Mouse (Mus musculus) CH12.LX (cell line): Measurements from ENCODE around the gene Robo1. TPM values are rescaled to one million over a fixed set of nuclear protein-coding genes. Genes with fewer than 3 reads are reported as not detected.

Experiments used
- DNase-seq: peaks from one replicate; pipeline ENCODE4 v3.0.0-alpha.2; 2013; ENCODE audit errors: extremely low read depth
- H3K27ac ChIP-seq: 2 replicates; pipeline ENCODE4 v1.5.1; 2012; ENCODE audit warnings: low read depth, mild to moderate bottlenecking, control low read depth, moderate library complexity; ENCODE audit not compliant: insufficient read depth
- H3K27me3 ChIP-seq: replicated peaks from 2 replicates; pipeline ENCODE3; 2012; ENCODE audit warnings: inconsistent platforms
- H3K36me3 ChIP-seq, 2 experiments: replicated peaks in 1 of 2; 2 replicates each; pipeline versions ENCODE3 to v1.6.1; 2012; ENCODE audit warnings: inconsistent platforms in 1 of 2, low read length in 1 of 2, mild to moderate bottlenecking in 1 of 2, mixed read lengths in 1 of 2, moderate library complexity in 1 of 2; ENCODE audit not compliant: control insufficient read depth in 1 of 2, insufficient read depth in 1 of 2
- H3K4me1 ChIP-seq, 2 experiments: 2 replicates each; pipeline ENCODE4 v1.6.1; 2012; ENCODE audit warnings: inconsistent platforms in 1 of 2, moderate library complexity in 1 of 2; ENCODE audit not compliant: insufficient read depth in 2 of 2, control insufficient read depth in 1 of 2
- H3K4me2 ChIP-seq: 2 replicates; pipeline ENCODE4 v1.6.1; 2012; ENCODE audit warnings: low read depth, mild to moderate bottlenecking, control low read depth; ENCODE audit not compliant: poor library complexity, insufficient read depth, severe bottlenecking
- H3K4me3 ChIP-seq, 3 experiments: fragments of 150-350 bp in 1 of 3; sonication (generic) in 1 of 3; replicated peaks in 1 of 3; 2 replicates each; pipeline versions ENCODE3 to v1.5.1; 2011 to 2012; ENCODE audit warnings: low read depth in 2 of 3, low read length in 2 of 3, mild to moderate bottlenecking in 2 of 3, moderate library complexity in 2 of 3, control low read depth in 1 of 3, improper control_type of control experiment in 1 of 3, inconsistent platforms in 1 of 3, mixed read lengths in 1 of 3; ENCODE audit not compliant: poor library complexity in 1 of 3
- H3K79me2 ChIP-seq: replicated peaks from 2 replicates; pipeline ENCODE4 v1.6.1; 2012; ENCODE audit warnings: mild to moderate bottlenecking, moderate library complexity; ENCODE audit not compliant: control insufficient read depth, poor library complexity, insufficient read depth, severe bottlenecking; ENCODE audit errors: extremely low read depth
- H3K9ac ChIP-seq: 2 replicates; pipeline ENCODE4 v1.6.1; 2012; ENCODE audit warnings: low read depth, mild to moderate bottlenecking, control low read depth, moderate library complexity; ENCODE audit not compliant: insufficient read depth
- H3K9me3 ChIP-seq: replicated peaks from 2 replicates; pipeline ENCODE3; 2012; ENCODE audit warnings: low read length, inconsistent platforms, mixed read lengths
- BHLHE40 ChIP-seq: IDR thresholded peaks from 2 replicates; pipeline ENCODE4 v1.6.1; 2011; ENCODE audit warnings: mild to moderate bottlenecking, low read depth, low read length, improper control_type of control experiment
- CHD1 ChIP-seq: IDR thresholded peaks from 2 replicates; pipeline ENCODE4 v1.6.1; 2012; ENCODE audit warnings: low read depth, low read length, improper control_type of control experiment, inconsistent platforms
- EP300 ChIP-seq: IDR thresholded peaks from 2 replicates; pipeline ENCODE4 v1.6.1; 2011; ENCODE audit warnings: low read length, improper control_type of control experiment
- ETS1 ChIP-seq: conservative IDR thresholded peaks from 2 replicates; pipeline ENCODE4 v1.6.1; 2012; ENCODE audit warnings: low read depth, mild to moderate bottlenecking, inconsistent platforms, low read length, improper control_type of control experiment, moderate library complexity
- IRF4 ChIP-seq: IDR thresholded peaks from 2 replicates; pipeline ENCODE4 v1.6.1; 2014; ENCODE audit warnings: low read depth, mild to moderate bottlenecking, inconsistent platforms, low read length, improper control_type of control experiment
- KAT2A ChIP-seq: IDR thresholded peaks from 2 replicates; pipeline ENCODE4 v1.6.1; 2012; ENCODE audit warnings: low read length, improper control_type of control experiment, inconsistent platforms; ENCODE audit not compliant: insufficient replicate concordance
- MAFK ChIP-seq: IDR thresholded peaks from 2 replicates; pipeline ENCODE4 v1.6.1; 2011; ENCODE audit warnings: low read length, improper control_type of control experiment; ENCODE audit not compliant: insufficient replicate concordance
- MAX ChIP-seq: IDR thresholded peaks from 2 replicates; pipeline ENCODE4 v1.6.1; 2011; ENCODE audit warnings: low read length, improper control_type of control experiment
- MEF2A ChIP-seq: IDR thresholded peaks from 2 replicates; pipeline ENCODE4 v1.6.1; 2014; ENCODE audit warnings: low read depth, mild to moderate bottlenecking, inconsistent platforms, low read length, improper control_type of control experiment, borderline replicate concordance
- MYC ChIP-seq: IDR thresholded peaks from 2 replicates; pipeline ENCODE4 v1.6.1; 2011; ENCODE audit warnings: low read depth, mild to moderate bottlenecking, improper control_type of control experiment, low read length
- NELFE ChIP-seq: IDR thresholded peaks from 2 replicates; pipeline ENCODE4 v1.6.1; 2011; ENCODE audit warnings: low read depth, low read length, improper control_type of control experiment
- NRF1 ChIP-seq: IDR thresholded peaks from 2 replicates; pipeline ENCODE4 v1.6.1; 2014; ENCODE audit warnings: low read depth, mild to moderate bottlenecking, inconsistent platforms, low read length, improper control_type of control experiment, moderate library complexity
- PAX5 ChIP-seq: IDR thresholded peaks from 2 replicates; pipeline ENCODE4 v1.6.1; 2012; ENCODE audit warnings: low read length, inconsistent platforms, mixed read lengths
- RAD21 ChIP-seq: IDR thresholded peaks from 2 replicates; pipeline ENCODE4 v1.6.1; 2011; ENCODE audit warnings: low read depth, mild to moderate bottlenecking, low read length, improper control_type of control experiment, moderate library complexity
- SIN3A ChIP-seq: IDR thresholded peaks from 2 replicates; pipeline ENCODE4 v1.6.1; 2012; ENCODE audit warnings: low read length, improper control_type of control experiment, inconsistent platforms
- SMC3 ChIP-seq: IDR thresholded peaks from 2 replicates; pipeline ENCODE4 v1.6.1; 2011; ENCODE audit warnings: low read depth, low read length, improper control_type of control experiment
- TBP ChIP-seq: conservative IDR thresholded peaks from 2 replicates; pipeline ENCODE4 v1.6.1; 2011; ENCODE audit warnings: low read depth, low read length, improper control_type of control experiment
- TCF12 ChIP-seq: IDR thresholded peaks from 2 replicates; pipeline ENCODE4 v1.6.1; 2014; ENCODE audit warnings: low read depth, mild to moderate bottlenecking, inconsistent platforms, low read length, improper control_type of control experiment
- ZC3H11A ChIP-seq: IDR thresholded peaks from 2 replicates; pipeline ENCODE4 v1.6.1; 2012; ENCODE audit warnings: low read depth, mild to moderate bottlenecking, inconsistent platforms, low read length, improper control_type of control experiment
- dilution Hi-C: fragments of 300-500 bp; cut with MboI; formaldehyde crosslinking; loops from 2 replicates; pipeline ENCODE4 v1.14.3; 2020; ENCODE audit warnings: low sequenced_read_pairs; ENCODE audit not compliant: extremely low pct_unique_long_range_greater_than_20kb, extremely low pct_ligation_motif_present
- in situ Hi-C: fragments of 300-500 bp; cut with MboI; formaldehyde crosslinking; loops from 3 replicates; pipeline ENCODE4 v1.14.3; 2019; ENCODE audit warnings: low sequenced_read_pairs, low pct_ligation_motif_present, low pct_unique_long_range_greater_than_20kb, mixed read lengths
- polyA plus RNA-seq: library from polyadenylated mRNA; unstranded; fragments of >175 nt; gene quantifications from 2 replicates; pipeline ENCODE4 v1.2.1, GENCODE M21; 2012; ENCODE audit warnings: low read depth; ENCODE audit not compliant: insufficient read length
- total RNA-seq, 2 experiments: library from RNA; depleted of rRNA; stranded (reverse); fragments of 300-350 nt in 1 of 2; fragments of >200 nt in 1 of 2; gene quantifications; 2 replicates each; pipeline ENCODE4 v1.2.3; 2012 to 2014

The Robo1 gene
- total and polyA plus RNA-seq, 3 experiments, result not detected

GRCm38 (mm10) chr16:72721713-72722481 is 413.8 kb downstream of the Robo1 start:
- TF ChIP-seq SIN3A (no peak), RAD21 (no peak), MAFK (no peak), TCF12 (no peak), CHD1 (no peak), IRF4 (no peak), ETS1 (no peak), MEF2A (no peak), NRF1 (no peak), MYC (no peak), BHLHE40 (no peak)
- H3K9me3 ChIP-seq, result peaks cover 38% of the 10 kb centered on the region
- no peaks in the 10 kb centered on the region for H3K4me1 ChIP-seq
- H3K27ac ChIP-seq, result no peak overlapping the region
- no peak overlapping the region for H3K9ac ChIP-seq
- no peak for DNase-seq
- H3K27me3 ChIP-seq, result no peaks in the 10 kb centered on the region
- H3K36me3 ChIP-seq, result no peaks in the 10 kb centered on the region
- no peak overlapping the region for H3K4me3 ChIP-seq
- H3K4me2 ChIP-seq, result no peak overlapping the region
- dilution Hi-C loops (no loop called here), in situ Hi-C loops (no loop called here)
- H3K79me2 ChIP-seq, result no peaks in the 10 kb centered on the region

GRCm38 (mm10) chr16:72734234-72734633 is 426.1 kb downstream of the Robo1 start:
- dilution Hi-C loops, result no loop called here
- H3K79me2 ChIP-seq, result no peaks in the 10 kb centered on the region
- TF ChIP-seq KAT2A, result no peak
- TF ChIP-seq TBP, result no peak
- no peak for TF ChIP-seq SMC3
- TF ChIP-seq ZC3H11A, result no peak
- no peak for TF ChIP-seq NELFE
- TF ChIP-seq EP300, result no peak
- no peak for TF ChIP-seq MAX
- no peak for TF ChIP-seq PAX5
- H3K9ac ChIP-seq, result no peak overlapping the region
- no peak overlapping the region for H3K27ac ChIP-seq
- no peaks in the 10 kb centered on the region for H3K27me3 ChIP-seq
- H3K36me3 ChIP-seq, result no peaks in the 10 kb centered on the region
- no peak overlapping the region for H3K4me3 ChIP-seq
- H3K4me1 ChIP-seq, result no peaks in the 10 kb centered on the region
- DNase-seq, result no peak
- peaks cover 43% of the 10 kb centered on the region for H3K9me3 ChIP-seq
- in situ Hi-C loops, result no loop called here
- H3K4me2 ChIP-seq, result no peak overlapping the region
